Mouse (Mus musculus): ENCODE measurements around the gene Map3k20.

The Map3k20 gene

DNA sequence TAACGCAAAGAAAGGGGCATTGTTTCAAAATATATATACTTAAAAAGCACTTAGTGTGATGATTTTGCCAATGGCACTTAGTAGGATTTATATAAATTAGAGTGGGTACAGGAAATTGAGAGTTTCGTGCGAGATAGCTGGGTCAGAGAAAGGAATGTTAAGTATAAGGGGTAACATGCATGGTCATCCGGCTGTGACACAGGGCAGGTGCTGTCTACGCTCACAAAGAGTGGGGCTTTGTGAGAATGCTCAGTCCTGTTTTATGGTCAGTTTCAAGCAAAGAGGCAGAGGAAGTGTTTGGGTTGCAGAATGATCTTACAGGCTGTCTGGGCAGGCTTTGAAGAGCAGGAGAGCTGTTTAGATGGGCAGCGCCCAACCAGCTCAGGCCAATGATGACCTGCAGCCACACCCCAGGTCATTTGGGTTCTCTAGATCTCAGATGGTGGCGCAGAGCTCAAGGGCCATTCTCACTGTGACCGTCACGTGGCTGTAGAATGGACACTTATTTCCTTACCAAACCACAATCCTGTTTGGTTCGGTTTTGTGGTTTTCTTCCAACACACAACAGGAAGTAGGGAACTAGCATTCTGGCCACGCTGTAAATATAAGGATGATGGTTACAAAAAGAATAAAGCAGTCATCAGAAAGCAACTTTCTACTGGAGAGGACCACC is 37.4 kb downstream of the Map3k20 start:
- DNase-seq (ENCODE audit: low spot score) = no peak

DNA sequence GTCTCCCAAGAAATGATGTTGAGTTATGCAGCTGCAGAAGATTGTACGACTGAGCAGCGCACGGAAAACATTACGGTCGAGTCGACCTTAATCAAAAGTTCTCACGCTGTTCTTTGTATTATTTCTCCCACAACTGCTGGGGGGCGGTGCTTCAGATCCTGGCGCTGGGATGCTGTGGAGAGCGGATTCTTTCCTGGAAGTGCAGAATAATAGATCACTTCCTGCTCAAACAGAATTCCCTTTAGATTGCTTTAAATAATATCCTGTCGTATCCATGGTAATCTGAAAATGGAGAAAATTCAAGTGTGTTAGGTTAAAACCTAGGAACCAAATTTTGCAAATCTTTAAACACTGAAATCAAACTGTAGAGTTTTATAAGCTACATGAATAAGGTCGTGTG is 39.0 kb downstream of the Map3k20 start:
- DNase-seq (ENCODE audit: low spot score) = no peak

DNA sequence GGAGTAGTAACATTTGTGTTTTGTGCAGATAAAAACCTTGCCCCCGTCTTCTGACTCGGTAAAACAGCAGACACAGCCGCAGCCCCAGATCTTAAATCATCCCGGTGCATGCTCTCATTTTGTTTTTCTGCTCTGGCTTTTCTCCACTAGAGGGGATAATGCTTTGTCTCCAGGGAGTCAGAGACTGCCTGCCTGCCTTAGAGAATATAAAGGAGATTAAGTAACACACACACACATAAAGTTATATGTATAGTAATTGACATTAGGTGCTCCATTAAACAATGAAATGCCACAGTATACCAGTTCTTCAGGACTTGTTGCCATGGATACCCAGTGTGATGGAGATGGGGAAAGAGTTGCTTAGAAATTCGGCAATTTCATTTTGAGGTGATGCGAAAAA is 41.1 kb downstream of the Map3k20 start:
- DNase-seq (ENCODE audit: low spot score) = no peak

DNA sequence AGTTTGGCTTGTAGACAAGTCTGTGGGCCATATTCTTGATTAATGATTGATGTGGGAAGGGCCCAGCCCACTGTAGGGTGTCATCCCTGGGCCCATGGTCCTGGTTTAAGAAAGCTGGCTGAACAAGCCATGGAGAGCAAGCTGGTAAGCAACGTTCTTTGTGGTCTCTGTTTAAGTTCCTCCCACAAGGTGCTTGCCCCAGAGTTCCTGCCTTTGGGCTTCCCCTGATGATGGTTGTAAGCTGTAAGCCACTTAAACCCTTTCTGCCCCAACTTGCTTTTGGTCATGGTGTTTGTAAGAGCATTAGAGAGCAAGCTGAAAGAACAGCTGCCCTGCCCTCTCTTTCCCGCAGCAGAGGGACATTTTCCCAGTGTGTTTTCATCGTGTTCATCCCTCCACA is 43.0 kb downstream of the Map3k20 start:
- no peak for DNase-seq (ENCODE audit: low spot score)

DNA sequence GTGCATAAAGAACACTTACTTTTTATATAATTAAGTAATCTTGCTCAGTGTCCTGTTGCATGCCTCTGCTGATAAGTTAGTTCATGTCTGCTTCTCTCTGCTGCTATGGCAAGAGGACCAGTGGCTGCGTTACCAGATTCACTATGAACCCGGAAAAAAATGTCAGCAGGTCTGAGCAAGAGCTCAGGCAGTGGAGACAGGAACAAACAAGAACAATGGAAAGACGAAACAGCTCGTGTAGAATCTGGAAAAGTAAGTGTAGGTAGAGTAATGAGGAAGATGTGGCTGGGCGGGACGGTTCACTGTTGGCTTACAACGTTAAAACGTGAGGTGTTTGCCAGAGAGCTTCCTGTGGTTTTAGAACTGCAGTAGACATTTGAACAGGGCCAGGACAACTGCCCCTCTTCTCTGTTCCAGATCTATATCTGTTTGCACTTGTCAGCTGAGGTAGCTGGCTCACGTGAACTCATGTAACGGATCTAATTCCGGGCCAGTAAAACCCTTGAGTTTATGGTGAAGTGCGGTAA is 45.6 kb downstream of the Map3k20 start:
- no peak for DNase-seq (ENCODE audit: low spot score)

DNA sequence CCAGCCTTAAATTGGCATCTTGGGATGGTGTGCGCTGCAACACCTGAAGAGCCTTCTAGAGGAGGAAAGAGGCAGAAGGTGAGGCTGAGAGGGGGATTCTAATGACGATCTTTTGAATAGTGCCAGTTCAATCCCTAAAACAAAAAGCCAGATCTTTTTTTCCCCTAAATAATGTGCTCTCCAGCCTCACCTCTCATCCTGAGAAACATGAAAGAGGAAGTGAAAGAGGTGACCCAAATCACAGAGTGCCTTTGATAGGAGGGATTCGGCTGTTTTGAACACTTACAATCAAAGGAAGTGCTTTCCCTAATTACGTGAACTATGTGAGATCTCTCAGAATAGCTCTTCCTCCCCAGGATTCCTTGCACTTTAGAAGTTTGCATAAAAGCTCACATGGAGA is 46.6 kb downstream of the Map3k20 start:
- no peak for DNase-seq (ENCODE audit: low spot score)

DNA sequence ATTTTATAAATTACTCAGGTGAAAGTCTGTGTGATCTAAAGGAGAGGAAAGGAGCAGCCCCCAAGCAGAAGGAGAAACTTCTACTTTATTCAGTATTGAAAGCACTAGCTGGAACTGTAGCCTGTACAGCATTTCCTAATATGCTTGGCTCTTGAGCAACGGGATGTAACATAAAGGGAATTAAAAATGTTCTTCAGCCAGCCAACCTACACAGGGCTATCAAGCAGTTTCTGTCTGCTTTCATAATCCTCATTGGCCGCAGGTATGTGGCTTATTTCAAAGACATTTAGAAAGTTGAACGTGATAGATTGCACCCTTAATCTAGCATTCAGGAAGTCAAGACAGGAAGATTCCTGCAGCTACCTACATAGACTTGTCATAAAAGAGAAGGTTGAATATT is 47.8 kb downstream of the Map3k20 start:
- no peak for DNase-seq (ENCODE audit: low spot score)

DNA sequence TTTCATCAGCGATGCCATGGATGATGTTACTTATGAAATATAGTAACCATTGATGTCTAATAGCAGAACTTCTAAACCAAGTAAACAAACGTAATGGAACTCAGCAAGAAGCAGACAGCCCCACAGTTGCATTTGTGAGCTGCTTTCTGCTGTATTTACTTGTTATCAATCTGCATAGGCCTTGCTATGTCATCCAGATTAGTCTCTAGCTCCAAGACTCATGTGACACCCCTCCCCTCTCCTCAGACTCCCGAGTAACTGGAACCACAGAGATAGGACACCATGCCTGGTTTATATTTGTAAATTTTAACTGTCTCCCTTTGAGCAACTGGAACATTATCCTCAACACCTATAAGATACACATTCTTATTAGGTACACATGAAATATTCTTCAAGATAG is 51.4 kb downstream of the Map3k20 start:
- DNase-seq (ENCODE audit: low spot score) = no peak

DNA sequence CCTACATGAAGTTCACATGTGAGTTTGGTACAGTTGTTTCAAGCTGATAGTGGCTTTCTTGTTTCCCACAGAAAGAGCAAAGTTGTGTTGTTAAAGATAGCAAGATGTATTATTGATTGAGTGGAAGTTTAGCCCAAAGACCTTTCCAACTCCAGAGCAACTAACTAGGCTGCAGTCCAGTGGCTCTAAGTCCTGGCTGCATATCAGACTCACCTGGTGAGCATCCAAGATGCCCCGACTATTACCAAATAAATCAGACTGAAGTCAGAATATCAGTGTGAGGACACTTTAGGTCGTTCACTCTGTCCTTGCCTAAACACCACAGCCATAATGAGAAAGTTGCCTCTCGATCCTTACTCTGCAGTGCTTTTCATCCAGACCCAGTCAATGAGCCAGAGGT is 59.8 kb downstream of the Map3k20 start:
- no peak for DNase-seq (ENCODE audit: low spot score)

DNA sequence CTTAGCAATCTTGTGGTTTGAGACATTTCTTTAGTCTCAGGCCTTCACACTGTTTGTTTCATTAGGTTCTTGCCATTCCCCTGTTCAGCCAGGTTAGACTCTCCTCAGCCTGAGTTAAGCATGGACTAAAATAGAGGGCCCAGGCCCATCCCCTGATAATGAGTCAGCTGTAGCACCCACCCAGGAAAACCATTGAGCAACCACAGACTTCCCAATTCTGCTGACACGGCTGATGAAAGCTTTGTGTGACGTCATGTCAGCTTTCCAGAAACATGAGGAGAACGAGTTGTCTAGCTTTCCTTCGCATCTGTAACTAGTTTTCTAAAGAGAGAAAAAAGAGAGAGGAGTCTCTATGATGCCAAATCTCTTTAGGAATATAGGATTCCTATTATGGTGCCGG is 65.9 kb downstream of the Map3k20 start:
- DNase-seq (ENCODE audit: low spot score) = no peak

DNA sequence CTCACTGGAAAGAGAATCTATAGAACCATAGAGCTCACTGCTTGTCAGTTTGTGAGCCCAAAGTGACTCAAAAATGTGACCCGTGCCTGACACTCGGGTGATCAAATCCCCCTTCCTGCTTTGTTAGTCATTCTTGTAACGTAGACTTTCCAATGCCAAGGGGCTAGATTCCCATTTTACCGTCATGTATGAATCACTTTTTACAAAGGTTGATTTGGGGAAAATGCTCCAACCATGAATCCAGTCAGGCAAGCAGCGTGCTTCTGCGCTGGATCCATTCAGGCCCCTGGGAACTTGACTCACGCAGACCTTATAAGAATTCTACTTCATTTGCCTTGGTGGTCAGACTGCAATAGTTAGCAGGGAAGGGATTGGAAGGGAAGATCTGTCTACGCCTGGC is 66.3 kb downstream of the Map3k20 start:
- no peak for DNase-seq (ENCODE audit: low spot score)

DNA sequence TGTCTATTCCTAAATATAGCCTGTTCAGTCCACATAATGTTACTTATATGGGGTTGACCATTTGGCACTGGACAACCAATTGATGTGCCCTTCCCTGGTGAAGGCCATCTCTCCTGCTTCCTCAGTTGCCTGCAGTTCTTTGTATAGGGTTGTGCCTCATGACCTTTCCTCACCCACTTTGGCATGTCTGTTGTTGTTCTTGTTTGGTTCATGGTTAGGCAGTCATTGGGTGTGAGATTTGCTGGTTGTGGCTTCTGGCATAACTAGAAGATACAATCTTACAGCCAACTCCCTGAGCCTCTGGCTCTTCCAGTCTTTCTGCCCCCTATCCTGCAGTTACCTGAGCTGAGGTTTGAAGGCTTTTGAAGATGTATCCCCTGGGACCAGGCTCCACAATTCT is 67.3 kb downstream of the Map3k20 start:
- no peak for DNase-seq (ENCODE audit: low spot score)

DNA sequence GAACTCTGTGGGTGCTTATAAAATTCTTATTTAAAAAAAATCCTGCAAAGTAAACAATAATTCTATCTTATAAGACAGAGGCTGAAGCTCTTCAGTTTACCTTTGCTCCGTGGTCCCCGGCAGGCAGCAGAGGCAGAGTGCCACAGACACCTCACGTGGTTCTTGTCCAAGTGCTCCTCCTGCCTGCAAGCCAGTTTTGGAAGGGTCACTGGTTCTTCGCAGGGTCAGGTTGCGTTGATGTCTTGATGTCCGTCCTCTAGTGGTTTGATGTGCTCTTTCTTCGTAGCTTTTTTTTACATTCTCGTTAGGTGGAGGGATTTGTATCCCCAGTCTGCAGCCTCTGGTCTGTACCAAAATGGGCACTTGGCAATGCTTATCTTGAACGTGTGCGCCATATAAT is 71.0 kb downstream of the Map3k20 start:
- DNase-seq (ENCODE audit: low spot score) = no peak

DNA sequence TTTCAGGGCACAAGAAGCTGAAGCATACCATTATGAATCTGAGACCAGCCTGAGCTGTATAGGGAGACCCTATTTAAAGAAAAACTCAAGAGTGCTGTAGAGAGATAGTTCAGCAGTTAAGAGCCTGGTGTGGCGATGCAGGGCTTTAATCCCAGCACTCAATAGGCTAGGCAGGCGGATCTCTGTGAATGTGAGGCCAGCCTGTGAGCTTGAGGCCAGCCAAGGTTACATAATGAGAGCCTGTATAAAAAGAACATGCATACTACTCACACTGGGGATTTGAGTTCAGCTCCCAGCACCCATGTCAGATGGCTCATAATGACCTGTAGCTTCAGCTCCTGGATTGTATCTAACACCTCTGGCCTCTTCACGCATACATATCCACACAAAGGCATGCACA is 76.1 kb downstream of the Map3k20 start:
- no peak for DNase-seq (ENCODE audit: low spot score)

DNA sequence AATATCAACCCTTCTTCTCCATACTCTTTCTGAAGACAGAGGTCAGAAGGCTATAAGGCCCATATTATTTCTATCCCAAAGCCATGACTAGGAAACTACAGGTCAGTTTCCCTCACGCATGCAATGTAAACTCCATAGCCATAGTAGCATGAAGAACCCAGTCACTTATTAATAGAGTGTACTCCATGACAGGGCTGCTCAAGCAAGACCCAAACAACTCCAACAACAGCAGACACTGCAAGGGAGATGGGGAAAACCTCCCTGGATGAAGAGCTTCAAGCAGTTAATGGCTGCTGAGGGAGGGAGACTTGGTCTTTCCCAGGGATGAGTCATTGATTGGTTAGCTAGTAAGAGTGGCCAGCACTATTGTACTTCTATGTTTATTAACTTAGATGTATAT is 78.0 kb downstream of the Map3k20 start:
- DNase-seq (ENCODE audit: low spot score) = no peak

DNA sequence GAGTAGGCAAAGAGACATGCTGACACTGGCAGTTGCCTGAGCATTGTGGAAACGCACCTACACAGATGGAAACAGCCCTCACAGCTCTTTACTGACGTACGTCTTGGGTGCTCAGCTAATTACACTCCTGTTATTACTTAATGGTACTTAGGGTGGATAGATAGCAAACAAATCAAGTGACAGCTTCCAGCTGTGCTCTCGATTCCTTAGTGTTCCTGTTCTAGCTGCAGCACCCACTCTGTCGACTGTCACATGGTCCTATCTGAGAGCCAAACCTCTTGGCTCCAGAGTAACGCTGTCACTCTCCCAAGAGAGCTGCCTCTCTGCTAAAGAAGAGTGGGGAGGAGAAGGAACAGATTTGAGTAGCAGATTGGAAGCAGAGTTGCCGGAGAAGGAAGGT is 80.5 kb downstream of the Map3k20 start:
- no peak for DNase-seq (ENCODE audit: low spot score)

DNA sequence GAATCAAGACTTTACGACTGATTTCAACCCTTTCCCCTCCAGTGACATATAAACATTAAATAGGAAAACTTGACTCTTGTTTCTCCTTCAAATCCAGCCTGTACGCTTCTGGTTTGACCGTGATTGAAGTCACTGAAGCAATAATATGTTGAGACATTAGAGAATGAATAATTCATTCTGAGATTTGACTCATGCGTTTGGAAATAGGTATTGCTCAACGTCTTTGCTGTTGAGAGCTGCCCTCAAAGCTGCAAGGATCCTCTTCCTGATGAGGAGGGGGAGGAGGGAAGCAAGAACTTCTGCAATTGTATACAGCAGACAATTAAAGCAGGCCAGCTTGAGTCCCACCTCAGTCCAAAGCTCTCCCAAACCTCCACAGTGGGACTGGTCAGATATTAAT is 81.1 kb downstream of the Map3k20 start:
- no peak for DNase-seq (ENCODE audit: low spot score)

DNA sequence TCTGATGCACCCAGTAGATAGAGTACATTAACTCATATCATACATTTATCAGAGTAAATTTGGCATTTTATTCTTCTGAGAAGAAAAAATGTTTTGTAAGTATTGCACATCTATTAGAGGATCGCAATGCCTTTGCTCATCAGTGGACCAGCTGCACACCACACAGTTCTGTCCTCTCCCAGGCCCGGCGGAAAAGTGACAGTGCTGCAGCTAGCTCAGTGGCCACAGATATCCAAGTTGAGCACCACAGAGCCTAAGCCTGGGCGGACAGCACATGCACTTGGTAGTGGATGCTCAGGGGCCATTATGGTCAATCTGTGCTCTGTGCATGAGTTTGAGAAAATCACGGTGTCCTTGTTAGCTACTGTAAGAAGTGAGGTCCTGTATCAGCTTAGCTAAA is 82.4 kb downstream of the Map3k20 start:
- no peak for DNase-seq (ENCODE audit: low spot score)

DNA sequence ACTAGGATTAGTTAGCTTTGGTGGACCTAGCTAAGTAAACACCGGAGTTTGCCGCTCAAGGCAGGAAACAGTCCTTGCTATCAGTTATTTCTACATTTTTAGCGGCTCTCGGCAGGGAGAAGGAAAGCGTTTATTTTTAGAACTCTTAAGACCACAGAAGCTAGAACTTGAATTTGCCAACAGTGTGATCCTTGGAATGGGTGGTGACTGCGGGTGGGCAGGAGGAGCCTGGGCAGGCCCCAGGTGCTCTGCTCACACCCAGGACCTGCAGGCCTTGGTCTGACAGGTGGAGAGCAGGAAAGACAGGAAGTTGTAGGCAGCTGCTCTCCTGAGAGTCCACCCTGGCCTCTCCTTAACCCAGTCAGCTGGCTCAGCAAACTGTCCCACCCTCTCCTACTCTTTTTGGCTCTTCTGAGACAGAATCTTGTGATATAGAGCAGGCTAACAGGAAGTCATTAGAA is 83.7 kb downstream of the Map3k20 start:
- DNase-seq (ENCODE audit: low spot score) = no peak

DNA sequence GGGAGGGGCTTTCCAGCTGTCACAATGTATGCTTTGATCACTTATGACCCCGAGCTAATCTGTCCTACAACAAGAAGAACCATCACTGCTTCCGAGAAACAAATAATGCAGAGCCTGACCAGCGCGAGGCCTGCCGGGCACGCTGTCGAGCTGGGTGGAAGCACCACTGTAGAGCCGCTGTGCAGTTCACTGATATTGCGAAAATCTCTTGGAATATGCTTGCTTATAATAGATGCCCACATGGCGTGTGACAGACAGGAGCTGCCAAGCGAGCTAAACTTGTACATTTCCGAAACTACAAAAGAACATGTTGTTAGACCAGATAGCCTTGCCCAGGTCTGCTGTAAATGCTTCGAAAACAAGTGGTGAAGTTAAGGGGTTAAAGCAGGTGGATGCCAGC is 86.7 kb downstream of the Map3k20 start:
- no peak for DNase-seq (ENCODE audit: low spot score)

DNA sequence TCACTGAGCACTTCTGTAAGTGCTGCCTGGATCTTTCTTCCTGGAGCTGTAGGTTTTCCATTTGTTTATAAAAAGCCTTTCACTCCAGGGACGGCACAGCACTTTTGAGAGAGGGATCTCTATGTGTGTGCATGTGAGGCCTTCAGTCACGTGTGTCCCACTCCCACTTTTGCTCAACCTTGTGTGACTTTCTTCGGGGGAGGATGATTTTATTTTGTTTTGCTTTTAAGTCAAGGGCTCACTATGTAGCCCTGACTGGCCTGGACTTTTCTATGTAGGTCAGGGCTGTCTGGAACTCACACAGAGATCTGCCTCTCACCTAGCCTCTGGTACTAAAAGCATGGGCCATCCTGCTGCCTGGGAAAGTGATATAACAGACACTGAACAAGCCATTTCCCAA is 88.6 kb downstream of the Map3k20 start:
- no peak for DNase-seq (ENCODE audit: low spot score)

DNA sequence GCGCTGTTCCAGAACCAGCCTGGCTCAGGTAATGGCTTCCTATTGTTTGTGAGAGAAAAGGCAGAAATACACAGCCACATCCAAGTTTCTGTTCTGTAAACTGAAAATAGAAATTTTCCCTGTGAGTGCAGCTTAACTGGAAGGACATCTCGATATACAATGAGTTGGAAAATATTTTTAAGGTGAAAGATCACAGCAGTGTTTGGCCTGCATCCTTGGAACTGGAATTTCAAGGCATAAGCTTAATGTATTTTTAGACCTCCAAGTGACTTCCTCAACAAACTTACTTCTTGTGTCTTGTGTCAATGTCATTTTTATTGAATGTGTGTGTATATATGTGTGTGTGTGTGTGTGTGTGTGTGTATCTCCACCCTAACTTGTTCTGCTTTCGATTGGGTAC is 90.4 kb downstream of the Map3k20 start:
- DNase-seq (ENCODE audit: low spot score) = no peak

DNA sequence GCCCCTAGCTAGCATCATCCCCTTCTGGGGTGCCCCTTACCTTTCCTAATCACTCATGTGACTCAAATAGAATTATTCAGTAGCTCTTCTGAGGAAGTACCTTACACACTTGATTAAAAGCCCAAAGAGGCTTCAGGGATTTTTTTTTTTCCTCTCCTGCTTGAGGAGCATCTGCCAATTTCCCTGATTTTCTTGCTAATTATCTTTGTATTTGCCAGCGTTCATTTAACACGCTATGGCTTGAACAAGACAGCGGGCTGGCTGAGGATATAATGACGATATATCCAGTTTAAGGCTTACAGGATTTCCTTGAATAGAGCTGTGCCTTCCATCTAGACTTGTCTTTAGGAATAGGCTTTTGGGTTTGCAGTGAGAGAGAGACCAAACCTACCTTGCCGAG is 91.5 kb downstream of the Map3k20 start:
- DNase-seq (ENCODE audit: low spot score) = no peak

DNA sequence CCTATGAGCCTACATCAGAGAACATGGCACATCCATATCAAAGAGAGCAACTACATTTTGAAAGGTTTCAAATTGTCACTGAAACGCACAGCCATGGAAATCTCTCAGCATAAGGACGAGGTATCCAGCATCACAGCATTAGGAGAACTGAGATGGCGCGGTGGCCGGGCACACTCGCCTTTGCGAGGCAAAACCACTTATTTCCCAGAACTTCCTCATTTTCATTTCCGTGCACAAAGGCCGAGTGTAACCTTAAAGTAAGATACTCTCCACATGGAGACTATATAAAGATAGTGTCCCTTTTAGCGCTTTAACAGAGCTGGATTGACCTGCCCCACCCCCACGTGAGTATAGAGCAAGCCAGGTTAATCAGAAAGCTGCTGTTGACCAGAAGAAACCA is 94.0 kb downstream of the Map3k20 start:
- DNase-seq (ENCODE audit: low spot score) = no peak

DNA sequence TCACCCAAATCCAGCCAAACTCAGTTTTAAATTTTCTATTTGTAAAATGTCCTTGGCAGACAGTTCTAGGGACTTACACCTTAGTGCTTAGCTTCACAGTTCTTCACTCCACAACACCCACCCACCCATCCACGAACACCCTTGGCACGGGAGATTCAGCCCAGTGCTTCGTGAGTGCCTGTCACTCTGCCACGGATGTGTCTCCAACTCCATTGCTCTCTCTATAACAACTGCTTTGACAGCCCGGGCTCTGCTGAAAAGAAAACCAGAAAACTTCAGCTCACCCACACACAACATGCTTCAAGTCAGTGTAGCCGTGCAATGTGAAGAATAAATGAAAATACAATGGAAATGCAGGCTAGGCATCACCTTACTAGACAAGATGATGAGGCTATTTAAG is 97.2 kb downstream of the Map3k20 start:
- no peak for DNase-seq (ENCODE audit: low spot score)

All from testis, postnatal 14 days (tissue).